Mouse (Mus musculus) intestine, embryonic 16.5 days (tissue): Measurements from ENCODE around the gene Lipm. TPM values are rescaled to one million over a fixed set of nuclear protein-coding genes. Genes with fewer than 3 reads are reported as not detected.

Experiments used
- ATAC-seq: fragments of 200-750 bp; cut with Nextera tagmentation; 2 replicates; pipeline ENCODE4 v1.8.0; 2017; ENCODE audit warnings: moderate TSS enrichment, moderate library complexity
- H3K27ac ChIP-seq: fragments of 300-500 bp; sonication (generic); 2 replicates; pipeline ENCODE4 v1.5.1; 2014; ENCODE audit warnings: mild to moderate bottlenecking, low read length
- H3K27me3 ChIP-seq: fragments of 300-500 bp; sonication (generic); replicated peaks from 2 replicates; pipeline ENCODE4 v1.6.1; 2014; ENCODE audit warnings: low read length, control low read depth, mixed read lengths; ENCODE audit not compliant: control insufficient read depth, insufficient read depth
- H3K36me3 ChIP-seq: fragments of 300-500 bp; sonication (generic); 2 replicates; pipeline ENCODE4 v1.6.1; 2014; ENCODE audit warnings: low read length, control low read depth; ENCODE audit not compliant: control insufficient read depth, insufficient read depth
- H3K4me1 ChIP-seq: fragments of 300-500 bp; sonication (generic); 2 replicates; pipeline ENCODE4 v1.6.1; 2014; ENCODE audit warnings: low read length, control low read depth, mixed read lengths; ENCODE audit not compliant: control insufficient read depth, insufficient read depth
- H3K4me2 ChIP-seq: fragments of 300-500 bp; sonication (generic); 2 replicates; pipeline ENCODE4 v1.6.1; 2014; ENCODE audit warnings: low read depth, low read length, control low read depth
- H3K4me3 ChIP-seq: fragments of 300-500 bp; sonication (generic); 2 replicates; pipeline ENCODE4 v1.5.1; 2014; ENCODE audit warnings: mild to moderate bottlenecking, low read length
- H3K9ac ChIP-seq: fragments of 300-500 bp; sonication (generic); 2 replicates; pipeline ENCODE4 v1.6.1; 2014; ENCODE audit warnings: low read depth, low read length
- H3K9me3 ChIP-seq: fragments of 300-500 bp; sonication (generic); 2 replicates; pipeline ENCODE4 v1.6.1; 2016; ENCODE audit warnings: low read length, control low read depth; ENCODE audit not compliant: control insufficient read depth
- WGBS: fragments of 180-500 bp; shearing (Covaris S2); extraction: QIAGEN DNeasy Blood & Tissue Kit; methylation state at CpG from one replicate; pipeline ENCODE4 v1.1.7; 2014; 5-methylcytosine and 5-hydroxymethylcytosine counted together
- polyA plus RNA-seq: library from polyadenylated mRNA; unstranded; fragments of >200 nt; fragmentation: Nextera tagmentation; extraction: Ambion mirVana; gene quantifications from 2 replicates; pipeline ENCODE4 v1.2.1, GENCODE M21; 2015

Lipm gene
- polyA plus RNA-seq = not detected in 2 replicates

DNA sequence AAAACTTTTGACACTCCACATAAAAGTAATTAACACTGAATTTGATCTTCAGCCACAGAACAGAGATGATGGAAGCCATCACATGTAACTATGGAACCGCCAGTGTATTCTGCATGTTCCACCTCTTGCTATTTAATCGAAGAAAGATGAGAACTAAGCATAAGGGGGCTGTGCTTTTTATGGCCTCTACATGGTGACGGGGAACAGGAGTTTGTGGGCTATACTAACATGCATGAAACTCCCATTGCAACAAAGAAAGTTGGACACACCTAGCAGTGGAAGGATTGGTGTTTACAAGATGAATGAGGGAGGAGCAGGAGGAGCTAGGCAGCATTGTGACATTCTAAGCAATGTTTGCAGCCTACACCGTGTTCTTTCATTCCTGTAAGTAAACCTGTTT lies at the start of gene Lipm:
Lipm (plus strand) TSS at position 301 of the 400 bp plus-strand sequence.
- Histone ChIP-seq H3K9ac (no peak within 1 kb of the TSS), H3K27ac (no peak within 1 kb of the TSS), H3K36me3 (no peaks in the 10 kb centered on the region), H3K4me2 (no peak within 1 kb of the TSS), H3K4me1 (no peaks in the 10 kb centered on the region), H3K9me3 (no peaks in the 10 kb centered on the region), H3K27me3 (no peaks in the 10 kb centered on the region), H3K4me3 (no peak within 1 kb of the TSS)
- no peak for ATAC-seq
- WGBS = 79% methylated on average over 4 of the region's 4 CpGs

DNA sequence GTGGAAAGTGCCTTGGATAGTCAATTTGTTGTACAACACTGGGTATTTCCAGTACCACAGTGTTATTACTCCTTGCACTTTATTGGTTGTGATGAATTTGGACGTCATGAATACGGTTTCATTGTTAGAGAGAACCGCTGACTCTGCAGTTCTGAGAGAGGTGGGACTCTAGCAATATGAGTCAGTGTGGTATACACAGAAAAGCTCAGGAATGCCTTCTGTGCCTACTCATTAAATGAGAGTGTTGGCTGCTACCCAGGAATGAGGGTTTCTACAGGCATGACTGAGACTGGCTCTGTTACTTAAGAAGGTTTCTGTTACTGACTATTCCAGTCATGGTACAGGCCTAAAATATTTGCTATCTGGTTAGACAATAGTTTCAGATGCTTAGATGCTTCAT lies 49.2 kb upstream of the Lipm start:
- 82% methylated on average over 3 of the region's 3 CpGs for WGBS
- no peak overlapping the region for H3K27ac ChIP-seq
- no peaks in the 10 kb centered on the region for H3K9me3 ChIP-seq
- no peaks in the 10 kb centered on the region for H3K4me1 ChIP-seq
- no peak overlapping the region for H3K4me3 ChIP-seq
- H3K4me2 ChIP-seq = no peak overlapping the region
- H3K9ac ChIP-seq = no peak overlapping the region
- no peak for ATAC-seq
- H3K36me3 ChIP-seq = no peaks in the 10 kb centered on the region
- no peaks in the 10 kb centered on the region for H3K27me3 ChIP-seq

DNA sequence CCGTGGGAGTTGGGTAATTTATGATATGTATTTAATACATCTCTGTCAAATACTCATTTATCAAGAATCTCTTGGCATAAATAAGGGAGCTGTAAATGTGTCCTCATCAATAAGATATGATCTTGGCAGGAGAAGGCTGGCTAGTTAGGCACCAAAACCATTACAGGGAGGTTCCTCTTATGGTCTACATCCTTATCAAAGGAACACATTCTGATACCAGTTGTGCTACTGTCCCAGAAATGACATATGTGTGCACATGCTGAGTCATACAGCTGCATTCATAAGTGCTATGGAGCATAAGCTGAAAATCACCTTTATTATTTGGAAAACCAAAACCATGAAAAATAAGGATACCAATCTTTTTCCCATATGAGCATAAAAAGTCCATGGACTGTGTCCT lies 37.2 kb upstream of the Lipm start:
- H3K9ac ChIP-seq = no peak overlapping the region
- no peaks in the 10 kb centered on the region for H3K36me3 ChIP-seq
- no peaks in the 10 kb centered on the region for H3K27me3 ChIP-seq
- no peaks in the 10 kb centered on the region for H3K4me1 ChIP-seq
- H3K4me3 ChIP-seq = no peak overlapping the region
- H3K9me3 ChIP-seq = no peaks in the 10 kb centered on the region
- 59% methylated on average over 1 of the region's 1 CpGs for WGBS
- no peak overlapping the region for H3K4me2 ChIP-seq
- no peak overlapping the region for H3K27ac ChIP-seq
- no peak for ATAC-seq

DNA sequence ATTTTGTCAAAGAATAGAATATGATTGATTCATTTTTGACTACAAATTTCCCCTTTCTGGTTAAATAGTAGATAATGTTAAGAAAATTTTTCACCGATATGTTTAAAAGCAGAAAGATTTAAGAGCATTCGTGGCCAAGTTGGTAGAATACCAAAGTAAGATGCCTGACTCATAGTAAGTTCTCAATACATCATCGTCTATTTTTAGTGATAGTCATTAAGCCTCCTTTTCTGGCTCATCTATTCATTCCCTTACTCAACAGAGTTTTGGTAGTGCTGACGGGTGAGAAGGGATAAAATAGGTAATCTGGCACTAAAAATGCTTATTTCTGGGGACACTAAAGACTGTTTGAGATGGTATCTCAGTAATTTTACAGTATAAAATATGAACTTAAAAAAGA lies 36.7 kb upstream of the Lipm start:
- no peak overlapping the region for H3K4me2 ChIP-seq
- WGBS = 88% methylated on average over 4 of the region's 4 CpGs
- no peaks in the 10 kb centered on the region for H3K27me3 ChIP-seq
- H3K9ac ChIP-seq = no peak overlapping the region
- no peaks in the 10 kb centered on the region for H3K36me3 ChIP-seq
- no peak overlapping the region for H3K27ac ChIP-seq
- H3K9me3 ChIP-seq = no peaks in the 10 kb centered on the region
- ATAC-seq = no peak
- H3K4me3 ChIP-seq = no peak overlapping the region
- no peaks in the 10 kb centered on the region for H3K4me1 ChIP-seq

DNA sequence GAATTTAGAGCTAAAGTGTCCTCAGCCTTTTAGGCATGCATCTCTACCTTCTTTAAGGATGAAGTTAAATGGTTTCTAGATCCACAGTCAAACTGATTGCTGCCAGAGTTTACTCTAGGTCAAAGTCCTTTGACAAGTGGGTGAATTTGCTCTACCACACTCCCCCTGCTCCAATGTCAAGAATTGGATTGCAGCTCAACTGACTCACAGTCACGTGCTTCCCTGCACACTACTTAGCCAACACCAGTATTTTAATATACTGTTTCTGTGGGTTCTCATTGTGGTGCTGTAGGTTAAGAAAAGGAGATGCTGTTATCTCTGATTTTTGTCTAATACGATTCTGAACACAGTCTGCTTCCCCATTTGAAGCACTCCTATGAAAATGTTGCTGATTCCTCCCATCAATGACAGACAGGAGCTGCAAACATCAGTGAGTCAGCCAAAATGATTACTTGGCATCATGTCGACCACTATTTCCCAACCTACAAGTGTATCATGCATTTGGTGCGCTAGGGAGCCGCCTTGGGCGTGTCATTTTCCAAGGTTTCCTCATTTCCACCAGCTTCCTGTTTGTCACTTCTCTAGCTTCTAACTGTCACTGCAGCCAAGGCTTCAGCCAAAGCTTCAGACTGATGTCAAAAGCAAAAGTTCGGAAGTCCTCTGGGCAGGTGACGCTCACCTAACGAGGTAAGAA lies 33.8 kb upstream of the Lipm start, which contains the start of gene Lipn:
Lipn (plus strand) TSS at position 580 of the 694 bp plus-strand sequence.
- H3K4me3 ChIP-seq = no peak within 1 kb of the TSS
- H3K4me2 ChIP-seq = no peak within 1 kb of the TSS
- H3K9ac ChIP-seq = no peak within 1 kb of the TSS
- H3K27me3 ChIP-seq = no peaks in the 10 kb centered on the region
- H3K4me1 ChIP-seq = no peaks in the 10 kb centered on the region
- 84% methylated on average over 9 of the region's 9 CpGs for WGBS
- H3K9me3 ChIP-seq = no peaks in the 10 kb centered on the region
- ATAC-seq = peak; percentile 80
- no peaks in the 10 kb centered on the region for H3K36me3 ChIP-seq
- H3K27ac ChIP-seq = no peak within 1 kb of the TSS

DNA sequence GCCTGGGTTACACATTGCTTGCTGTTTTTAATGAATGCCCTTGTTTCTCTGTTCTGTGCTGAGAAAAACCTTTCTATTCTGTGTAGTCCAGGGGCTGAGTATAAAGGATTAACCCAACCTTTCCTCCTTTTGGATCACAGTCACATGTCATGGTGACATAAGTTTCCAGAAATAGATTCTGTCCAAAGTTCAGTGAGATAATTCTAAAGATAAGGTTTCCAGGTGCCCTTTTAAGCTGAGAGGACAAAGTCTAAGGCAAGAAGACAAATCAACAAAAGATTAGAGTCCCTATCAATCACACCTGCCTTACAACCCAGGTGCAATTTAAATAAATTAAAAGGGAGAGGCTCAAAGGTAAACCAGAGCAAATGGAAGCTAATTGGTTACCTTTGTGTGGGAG lies 26.5 kb upstream of the Lipm start:
- H3K9ac ChIP-seq = no peak overlapping the region
- no peaks in the 10 kb centered on the region for H3K36me3 ChIP-seq
- H3K27ac ChIP-seq = peak overlapping the region; percentile 77
- no peak overlapping the region for H3K4me3 ChIP-seq
- H3K9me3 ChIP-seq = no peaks in the 10 kb centered on the region
- no peaks in the 10 kb centered on the region for H3K4me1 ChIP-seq
- H3K27me3 ChIP-seq = no peaks in the 10 kb centered on the region
- peak; percentile 94 for ATAC-seq
- no peak overlapping the region for H3K4me2 ChIP-seq

DNA sequence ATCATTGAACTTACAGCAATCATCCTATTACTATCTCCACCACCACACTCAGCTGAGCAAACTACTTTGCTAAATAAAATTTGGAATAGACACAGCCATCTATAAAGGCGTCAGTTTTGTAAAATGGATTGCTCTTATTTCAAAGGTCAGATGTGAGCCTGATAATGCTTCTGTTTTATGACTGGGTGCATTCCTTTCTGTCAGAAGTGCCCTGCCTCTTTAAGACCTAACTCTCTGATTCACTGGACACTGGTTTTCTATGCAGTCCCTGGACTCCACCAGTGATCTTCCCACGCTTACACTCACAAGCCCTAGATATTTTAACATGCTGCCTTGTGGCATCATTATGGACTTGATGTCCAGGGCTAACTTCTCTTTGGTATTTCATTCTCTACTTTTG lies 22.6 kb upstream of the Lipm start:
- H3K27ac ChIP-seq = no peak overlapping the region
- H3K4me2 ChIP-seq = no peak overlapping the region
- H3K9me3 ChIP-seq = no peaks in the 10 kb centered on the region
- no peak overlapping the region for H3K4me3 ChIP-seq
- 53% methylated on average over 2 of the region's 2 CpGs for WGBS
- no peak overlapping the region for H3K9ac ChIP-seq
- ATAC-seq = peak; percentile 51
- H3K36me3 ChIP-seq = no peaks in the 10 kb centered on the region
- H3K4me1 ChIP-seq = no peaks in the 10 kb centered on the region
- H3K27me3 ChIP-seq = no peaks in the 10 kb centered on the region

DNA sequence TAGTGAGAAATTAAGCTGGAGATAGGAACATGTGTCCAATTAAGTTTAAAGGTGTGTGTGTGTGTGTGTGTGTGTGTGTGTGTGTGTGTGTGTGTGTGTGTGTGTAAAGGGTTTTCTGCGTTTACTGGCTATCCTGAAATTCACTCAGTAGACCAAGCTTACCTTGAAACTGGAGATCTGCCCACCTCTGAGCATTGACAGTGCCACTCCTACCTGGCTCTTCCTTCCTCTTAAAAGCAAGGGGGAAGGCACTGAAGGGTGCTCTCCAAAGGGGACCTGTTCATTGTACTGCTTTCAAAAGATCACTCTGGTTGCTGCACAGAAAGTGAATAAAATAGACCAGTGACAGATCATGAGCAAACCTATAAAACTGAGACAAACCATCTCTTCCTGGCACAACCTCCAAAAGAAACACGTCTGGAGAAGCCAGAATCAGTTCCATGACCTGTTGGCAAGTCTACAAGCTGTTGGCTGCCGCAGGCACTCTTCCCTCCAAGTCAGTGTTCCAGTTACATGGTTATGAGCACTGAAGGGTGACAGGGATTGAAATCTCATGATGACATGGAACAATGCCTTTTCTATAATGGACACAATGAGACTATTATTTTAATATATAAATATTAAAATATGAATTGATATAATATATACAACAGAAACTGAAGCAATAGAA lies 11.6 kb upstream of the Lipm start:
- Histone ChIP-seq H3K4me1 (no peaks in the 10 kb centered on the region), H3K4me2 (no peak overlapping the region), H3K27ac (no peak overlapping the region), H3K36me3 (no peaks in the 10 kb centered on the region), H3K9me3 (no peaks in the 10 kb centered on the region), H3K9ac (no peak overlapping the region), H3K4me3 (no peak overlapping the region), H3K27me3 (no peaks in the 10 kb centered on the region)
- ATAC-seq = no peak
- 86% methylated on average over 3 of the region's 3 CpGs for WGBS

DNA sequence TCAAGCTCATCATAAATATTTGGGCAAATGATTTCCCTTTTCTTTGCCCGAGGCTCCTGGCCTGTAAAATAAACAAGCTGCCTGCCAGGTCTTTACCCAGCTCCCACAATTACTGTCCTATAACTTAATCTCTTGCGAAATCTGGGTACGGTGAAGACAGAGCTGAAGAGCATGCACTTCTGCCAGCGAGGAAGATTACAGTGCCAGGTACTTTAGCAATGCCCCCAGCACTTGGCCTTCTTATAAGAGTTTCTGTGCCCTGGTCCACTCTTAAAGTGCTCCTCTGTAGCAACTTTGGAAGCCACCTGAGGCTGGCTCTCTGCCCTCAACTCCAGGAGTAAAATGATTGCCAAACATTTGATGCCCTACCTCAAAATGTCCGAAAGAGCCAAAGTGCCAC lies 5.4 kb upstream of the Lipm start:
- H3K9ac ChIP-seq = no peak overlapping the region
- H3K4me3 ChIP-seq = no peak overlapping the region
- H3K27ac ChIP-seq = no peak overlapping the region
- H3K4me2 ChIP-seq = no peak overlapping the region
- no peaks in the 10 kb centered on the region for H3K4me1 ChIP-seq
- WGBS = 68% methylated on average over 5 of the region's 5 CpGs
- no peaks in the 10 kb centered on the region for H3K36me3 ChIP-seq
- H3K27me3 ChIP-seq = no peaks in the 10 kb centered on the region
- ATAC-seq = no peak
- H3K9me3 ChIP-seq = no peaks in the 10 kb centered on the region
